Mouse (Mus musculus): ENCODE measurements at regions not wholly inside any gene's neighbourhood (a gene's known extent, or its start where the extent isn't known, plus 50 kb on each side); places are given as distances from the start of the nearest gene placed in this dataset.
"Not testable (repeated sequence)": the region's sequence is repeated elsewhere in the genome, so short reads cannot be mapped to it uniquely, and the experiment has no call there.

GRCm38 (mm10) chr8:20285523-20285922 is 77.5 kb downstream of the Gm15319 start:
- peak; percentile 2 for DNase-seq

- DNase-seq: peak; percentile 6
Observed at GRCm38 (mm10) chr8:20284856-20285255, 78.2 kb downstream of the Gm15319 start.

GRCm38 (mm10) chr8:20283141-20283540 is 79.9 kb downstream of the Gm15319 start:
- DNase-seq: peak; percentile 7

GRCm38 (mm10) chr8:20281201-20281887 is 81.7 kb downstream of the Gm15319 start:
- DNase-seq: peak; percentile 8

GRCm38 (mm10) chr8:20277701-20278100 is 85.3 kb downstream of the Gm15319 start:
- not testable (repeated sequence) for DNase-seq

GRCm38 (mm10) chr8:20276661-20277060 is 86.3 kb downstream of the Gm15319 start:
- not testable (repeated sequence) for DNase-seq

- DNase-seq: peak; percentile 6
Observed at GRCm38 (mm10) chr8:20273844-20274243, 89.2 kb downstream of the Gm15319 start.

- DNase-seq: peak; percentile 7
Observed at GRCm38 (mm10) chr8:20267520-20268127, 95.4 kb downstream of the Gm15319 start.

- DNase-seq: peak; percentile 8
Observed at GRCm38 (mm10) chr8:20266776-20267175, 96.2 kb downstream of the Gm15319 start.

GRCm38 (mm10) chr8:20264612-20265011 is 98.4 kb downstream of the Gm15319 start:
- DNase-seq: not testable (repeated sequence)

GRCm38 (mm10) chr8:20264106-20264505 is 98.9 kb downstream of the Gm15319 start:
- DNase-seq: peak; percentile 37

- peak; percentile 32 for DNase-seq
Observed at GRCm38 (mm10) chr8:20262847-20263570, 100.0 kb downstream of the Gm15319 start.

- peak; percentile 8 for DNase-seq
Observed at GRCm38 (mm10) chr8:20262253-20262652, 100.8 kb downstream of the Gm15319 start.

- DNase-seq: not testable (repeated sequence)
Observed at GRCm38 (mm10) chr8:20261452-20262181, 101.4 kb downstream of the Gm15319 start.

- DNase-seq: peak; percentile 44
Observed at GRCm38 (mm10) chr8:20261007-20261406, 102.0 kb downstream of the Gm15319 start.

GRCm38 (mm10) chr8:20260125-20260640 is 102.8 kb downstream of the Gm15319 start:
- peak; percentile 3 for DNase-seq

GRCm38 (mm10) chr8:20259662-20260061 is 103.3 kb downstream of the Gm15319 start:
- peak; percentile 14 for DNase-seq

Measured in kidney, postnatal 14 days (tissue).